Mouse (Mus musculus): ENCODE measurements around the gene Hmgn3.

DNA sequence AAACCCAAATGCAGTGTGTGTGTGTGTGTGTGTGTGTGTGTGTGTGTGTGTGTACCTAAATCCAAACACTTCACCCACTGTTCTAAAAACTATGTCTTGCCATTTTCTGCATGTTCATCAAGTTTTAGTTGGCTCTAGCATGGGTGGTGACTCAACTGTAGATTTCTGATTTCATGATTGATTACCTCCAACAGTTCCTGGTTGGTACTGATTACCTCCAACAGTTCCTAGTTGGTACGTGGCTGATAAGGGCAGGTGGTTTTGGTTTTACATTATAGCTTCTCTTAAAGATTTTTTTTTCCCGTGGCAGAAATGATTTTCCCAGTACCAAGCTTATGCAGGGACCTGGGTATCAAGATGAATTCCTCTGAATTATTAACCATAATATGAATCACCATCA lies 27.3 kb downstream of the Hmgn3 start:
- TF ChIP-seq CTCF (conservative IDR thresholded peaks at IDR 0.05; ENCODE audit: low read length) (no peak), POU5F1 (IDR thresholded peaks at IDR 0.05; ENCODE audit: borderline replicate concordance, low read length) (no peak)

Measured in E14TG2a.4 (cell line).